Mouse (Mus musculus) CH12.LX (cell line): ENCODE results near the gene Nt5c1b. TPM values are rescaled to one million over a fixed set of nuclear protein-coding genes. Genes with fewer than 3 reads are reported as not detected.

ENCODE experiments used
- DNase-seq: peaks from one replicate; pipeline ENCODE4 v3.0.0-alpha.2; 2013; ENCODE audit errors: extremely low read depth
- H3K27ac ChIP-seq: 2 replicates; pipeline ENCODE4 v1.5.1; 2012; ENCODE audit warnings: low read depth, mild to moderate bottlenecking, control low read depth, moderate library complexity; ENCODE audit not compliant: insufficient read depth
- H3K27me3 ChIP-seq: replicated peaks from 2 replicates; pipeline ENCODE3; 2012; ENCODE audit warnings: inconsistent platforms
- H3K36me3 ChIP-seq, 2 experiments: replicated peaks in 1 of 2; 2 replicates each; pipeline versions ENCODE3 to v1.6.1; 2012; ENCODE audit warnings: inconsistent platforms in 1 of 2, low read length in 1 of 2, mild to moderate bottlenecking in 1 of 2, mixed read lengths in 1 of 2, moderate library complexity in 1 of 2; ENCODE audit not compliant: control insufficient read depth in 1 of 2, insufficient read depth in 1 of 2
- H3K4me1 ChIP-seq, 2 experiments: 2 replicates each; pipeline ENCODE4 v1.6.1; 2012; ENCODE audit warnings: inconsistent platforms in 1 of 2, moderate library complexity in 1 of 2; ENCODE audit not compliant: insufficient read depth in 2 of 2, control insufficient read depth in 1 of 2
- H3K4me2 ChIP-seq: 2 replicates; pipeline ENCODE4 v1.6.1; 2012; ENCODE audit warnings: low read depth, mild to moderate bottlenecking, control low read depth; ENCODE audit not compliant: poor library complexity, insufficient read depth, severe bottlenecking
- H3K4me3 ChIP-seq, 3 experiments: fragments of 150-350 bp in 1 of 3; sonication (generic) in 1 of 3; replicated peaks in 1 of 3; 2 replicates each; pipeline versions ENCODE3 to v1.5.1; 2011 to 2012; ENCODE audit warnings: low read depth in 2 of 3, low read length in 2 of 3, mild to moderate bottlenecking in 2 of 3, moderate library complexity in 2 of 3, control low read depth in 1 of 3, improper control_type of control experiment in 1 of 3, inconsistent platforms in 1 of 3, mixed read lengths in 1 of 3; ENCODE audit not compliant: poor library complexity in 1 of 3
- H3K79me2 ChIP-seq: replicated peaks from 2 replicates; pipeline ENCODE4 v1.6.1; 2012; ENCODE audit warnings: mild to moderate bottlenecking, moderate library complexity; ENCODE audit not compliant: control insufficient read depth, poor library complexity, insufficient read depth, severe bottlenecking; ENCODE audit errors: extremely low read depth
- H3K9ac ChIP-seq: 2 replicates; pipeline ENCODE4 v1.6.1; 2012; ENCODE audit warnings: low read depth, mild to moderate bottlenecking, control low read depth, moderate library complexity; ENCODE audit not compliant: insufficient read depth
- H3K9me3 ChIP-seq: replicated peaks from 2 replicates; pipeline ENCODE3; 2012; ENCODE audit warnings: low read length, inconsistent platforms, mixed read lengths
- CHD1 ChIP-seq: IDR thresholded peaks from 2 replicates; pipeline ENCODE4 v1.6.1; 2012; ENCODE audit warnings: low read depth, low read length, improper control_type of control experiment, inconsistent platforms
- CTCF ChIP-seq, 2 experiments: IDR thresholded peaks in 1 of 2; conservative IDR thresholded peaks in 1 of 2; 2 replicates each; pipeline ENCODE4 v1.5.1; 2011 to 2012; ENCODE audit warnings: low read depth in 2 of 2, low read length in 2 of 2, improper control_type of control experiment in 1 of 2, inconsistent platforms in 1 of 2, mild to moderate bottlenecking in 1 of 2, moderate library complexity in 1 of 2
- EP300 ChIP-seq: IDR thresholded peaks from 2 replicates; pipeline ENCODE4 v1.6.1; 2011; ENCODE audit warnings: low read length, improper control_type of control experiment
- HCFC1 ChIP-seq: IDR thresholded peaks from 2 replicates; pipeline ENCODE4 v1.6.1; 2012; ENCODE audit warnings: low read depth, mild to moderate bottlenecking, inconsistent platforms, low read length, improper control_type of control experiment
- IRF4 ChIP-seq: IDR thresholded peaks from 2 replicates; pipeline ENCODE4 v1.6.1; 2014; ENCODE audit warnings: low read depth, mild to moderate bottlenecking, inconsistent platforms, low read length, improper control_type of control experiment
- JUN ChIP-seq: IDR thresholded peaks from 2 replicates; pipeline ENCODE4 v1.6.1; 2011; ENCODE audit warnings: low read depth, mild to moderate bottlenecking, low read length, improper control_type of control experiment, moderate library complexity; ENCODE audit not compliant: insufficient read depth
- JUND ChIP-seq: conservative IDR thresholded peaks from 2 replicates; pipeline ENCODE4 v1.6.1; 2011; ENCODE audit warnings: low read depth, low read length, improper control_type of control experiment
- KAT2A ChIP-seq: IDR thresholded peaks from 2 replicates; pipeline ENCODE4 v1.6.1; 2012; ENCODE audit warnings: low read length, improper control_type of control experiment, inconsistent platforms; ENCODE audit not compliant: insufficient replicate concordance
- MAX ChIP-seq: IDR thresholded peaks from 2 replicates; pipeline ENCODE4 v1.6.1; 2011; ENCODE audit warnings: low read length, improper control_type of control experiment
- MAZ ChIP-seq: IDR thresholded peaks from 2 replicates; pipeline ENCODE4 v1.6.1; 2012; ENCODE audit warnings: low read depth, mild to moderate bottlenecking, inconsistent platforms, low read length, improper control_type of control experiment, moderate library complexity
- MEF2A ChIP-seq: IDR thresholded peaks from 2 replicates; pipeline ENCODE4 v1.6.1; 2014; ENCODE audit warnings: low read depth, mild to moderate bottlenecking, inconsistent platforms, low read length, improper control_type of control experiment, borderline replicate concordance
- MXI1 ChIP-seq: IDR thresholded peaks from 2 replicates; pipeline ENCODE4 v1.6.1; 2011; ENCODE audit warnings: mild to moderate bottlenecking, low read depth, low read length, improper control_type of control experiment
- MYC ChIP-seq: IDR thresholded peaks from 2 replicates; pipeline ENCODE4 v1.6.1; 2011; ENCODE audit warnings: low read depth, mild to moderate bottlenecking, improper control_type of control experiment, low read length
- NELFE ChIP-seq: IDR thresholded peaks from 2 replicates; pipeline ENCODE4 v1.6.1; 2011; ENCODE audit warnings: low read depth, low read length, improper control_type of control experiment
- POLR2AphosphoS2 ChIP-seq: IDR thresholded peaks from 2 replicates; pipeline ENCODE4 v1.6.1; 2011; ENCODE audit warnings: low read depth, low read length, improper control_type of control experiment
- RAD21 ChIP-seq: IDR thresholded peaks from 2 replicates; pipeline ENCODE4 v1.6.1; 2011; ENCODE audit warnings: low read depth, mild to moderate bottlenecking, low read length, improper control_type of control experiment, moderate library complexity
- SMC3 ChIP-seq: IDR thresholded peaks from 2 replicates; pipeline ENCODE4 v1.6.1; 2011; ENCODE audit warnings: low read depth, low read length, improper control_type of control experiment
- TCF12 ChIP-seq: IDR thresholded peaks from 2 replicates; pipeline ENCODE4 v1.6.1; 2014; ENCODE audit warnings: low read depth, mild to moderate bottlenecking, inconsistent platforms, low read length, improper control_type of control experiment
- USF1 ChIP-seq: IDR thresholded peaks from 2 replicates; pipeline ENCODE4 v1.6.1; 2014; ENCODE audit warnings: low read depth, mild to moderate bottlenecking, inconsistent platforms, low read length, improper control_type of control experiment
- ZKSCAN1 ChIP-seq: IDR thresholded peaks from 2 replicates; pipeline ENCODE4 v1.6.1; 2012; ENCODE audit warnings: low read depth, inconsistent platforms, low read length, improper control_type of control experiment, borderline replicate concordance
- ZNF384 ChIP-seq: IDR thresholded peaks from 2 replicates; pipeline ENCODE4 v1.6.1; 2012; ENCODE audit warnings: low read depth, low read length, improper control_type of control experiment, inconsistent platforms
- dilution Hi-C: fragments of 300-500 bp; cut with MboI; formaldehyde crosslinking; loops from 2 replicates; pipeline ENCODE4 v1.14.3; 2020; ENCODE audit warnings: low sequenced_read_pairs; ENCODE audit not compliant: extremely low pct_unique_long_range_greater_than_20kb, extremely low pct_ligation_motif_present
- in situ Hi-C: fragments of 300-500 bp; cut with MboI; formaldehyde crosslinking; loops from 3 replicates; pipeline ENCODE4 v1.14.3; 2019; ENCODE audit warnings: low sequenced_read_pairs, low pct_ligation_motif_present, low pct_unique_long_range_greater_than_20kb, mixed read lengths
- polyA plus RNA-seq: library from polyadenylated mRNA; unstranded; fragments of >175 nt; gene quantifications from 2 replicates; pipeline ENCODE4 v1.2.1, GENCODE M21; 2012; ENCODE audit warnings: low read depth; ENCODE audit not compliant: insufficient read length
- total RNA-seq, 2 experiments: library from RNA; depleted of rRNA; stranded (reverse); fragments of 300-350 nt in 1 of 2; fragments of >200 nt in 1 of 2; gene quantifications; 2 replicates each; pipeline ENCODE4 v1.2.3; 2012 to 2014

Gene Nt5c1b
- total and polyA plus RNA-seq, 3 experiments = not detected

DNA sequence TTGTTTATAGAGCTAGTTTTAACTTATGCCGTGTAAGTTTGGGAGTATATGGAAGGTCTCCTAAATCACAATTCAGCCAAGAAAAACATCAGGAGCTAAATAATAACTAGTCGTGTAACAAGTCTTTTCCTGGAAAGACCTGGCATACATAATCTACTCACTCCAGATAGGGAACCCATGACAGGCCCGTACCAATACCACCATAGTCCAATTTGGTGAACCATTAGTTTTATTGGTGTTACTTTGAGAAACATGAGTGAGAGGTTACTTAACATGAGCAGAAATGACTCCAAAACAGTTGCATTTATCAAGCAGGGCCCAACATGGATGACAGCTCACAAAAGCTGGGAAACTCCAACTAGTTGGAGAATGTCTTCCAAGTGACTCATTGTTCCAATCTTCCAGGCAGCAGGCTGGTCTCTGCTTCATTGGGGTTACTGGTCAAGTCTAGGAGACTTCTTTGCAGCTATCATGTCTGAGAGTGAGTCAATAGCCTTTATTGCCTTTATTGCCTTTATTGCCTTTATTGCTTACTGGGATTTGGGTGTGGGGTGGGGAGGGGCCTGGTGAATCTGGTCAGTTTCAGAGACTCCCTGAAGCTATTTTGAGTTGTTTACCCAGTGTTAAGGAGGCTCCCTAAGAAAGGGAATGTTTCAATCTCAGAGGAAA, 40.9 kb downstream of the Nt5c1b start:
- Histone ChIP-seq H3K36me3 (no peaks in the 10 kb centered on the region), H3K27ac (no peak overlapping the region), H3K4me2 (no peak overlapping the region), H3K4me1 (peaks cover 2 to 5% of the 10 kb centered on the region in 2 experiments; a peak in 3 of 4 replicates), H3K27me3 (no peaks in the 10 kb centered on the region), H3K9me3 (no peaks in the 10 kb centered on the region), H3K4me3 (no peak overlapping the region), H3K79me2 (no peaks in the 10 kb centered on the region), H3K9ac (no peak overlapping the region)
- DNase-seq = no peak
- in situ Hi-C loops (no loop called here), dilution Hi-C loops (no loop called here)
- TF ChIP-seq USF1 (no peak), HCFC1 (no peak), JUND (no peak)

GRCm38 (mm10) chr12:10411453-10411852, 41.7 kb downstream of the Nt5c1b start:
- H3K36me3 ChIP-seq = no peaks in the 10 kb centered on the region
- H3K9me3 ChIP-seq = no peaks in the 10 kb centered on the region
- TF ChIP-seq TCF12 (no peak), RAD21 (no peak), ZKSCAN1 (no peak), CTCF (conservative IDR thresholded peaks at IDR 0.05 in 1 of 2, IDR thresholded peaks at IDR 0.05 in 1 of 2; ENCODE audit: low read depth in 2 of 2, low read length in 2 of 2) (no peak), KAT2A (no peak), MEF2A (no peak), IRF4 (no peak), CHD1 (no peak), JUN (no peak), USF1 (no peak), POLR2AphosphoS2 (no peak), MAZ (no peak), HCFC1 (no peak), EP300 (no peak), MXI1 (no peak), MAX (no peak), MYC (no peak), NELFE (no peak), ZNF384 (no peak), SMC3 (no peak)
- H3K9ac ChIP-seq = no peak overlapping the region
- H3K27ac ChIP-seq = no peak overlapping the region
- H3K4me1 ChIP-seq = peaks cover 2 to 5% of the 10 kb centered on the region in 2 experiments; a peak in 3 of 4 replicates
- H3K79me2 ChIP-seq = no peaks in the 10 kb centered on the region
- no peaks in the 10 kb centered on the region for H3K27me3 ChIP-seq
- in situ Hi-C loops = no loop called here
- no peak overlapping the region for H3K4me2 ChIP-seq
- DNase-seq = no peak
- no peak overlapping the region for H3K4me3 ChIP-seq
- dilution Hi-C loops = no loop called here
